Mouse (Mus musculus): ENCODE data around the gene Crnn.

Crnn gene

DNA sequence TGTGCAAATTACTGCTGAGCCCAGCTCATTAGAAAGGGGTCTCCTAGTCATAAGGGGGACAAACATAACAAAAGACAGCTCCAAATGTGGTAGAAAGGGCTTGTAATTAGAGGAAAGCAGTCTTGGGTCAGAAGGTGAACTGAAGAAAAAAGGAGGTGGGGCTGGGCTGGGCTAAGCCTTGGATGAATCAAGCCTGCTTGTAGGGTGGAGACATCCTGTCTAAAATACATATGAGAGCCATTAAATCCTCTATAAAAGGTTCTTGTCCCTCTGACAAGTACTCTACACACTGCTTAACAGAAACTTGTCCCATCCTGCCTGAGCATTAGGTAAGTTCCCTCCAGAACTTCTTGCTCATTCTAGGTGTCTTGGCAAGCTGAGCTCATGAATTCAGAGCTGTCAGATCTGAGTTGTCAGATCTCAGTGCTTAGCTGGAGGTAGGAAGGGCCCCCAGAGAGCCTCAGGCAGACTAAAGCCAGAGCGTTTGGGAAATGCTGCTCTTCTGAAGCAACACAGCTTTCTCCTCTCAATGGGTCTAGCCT lies at the start of gene Crnn:
Crnn (plus strand) TSS at position 278 of the 542 bp plus-strand sequence.
- no peak for DNase-seq (ENCODE audit: low spot score in 2 of 2)

DNA sequence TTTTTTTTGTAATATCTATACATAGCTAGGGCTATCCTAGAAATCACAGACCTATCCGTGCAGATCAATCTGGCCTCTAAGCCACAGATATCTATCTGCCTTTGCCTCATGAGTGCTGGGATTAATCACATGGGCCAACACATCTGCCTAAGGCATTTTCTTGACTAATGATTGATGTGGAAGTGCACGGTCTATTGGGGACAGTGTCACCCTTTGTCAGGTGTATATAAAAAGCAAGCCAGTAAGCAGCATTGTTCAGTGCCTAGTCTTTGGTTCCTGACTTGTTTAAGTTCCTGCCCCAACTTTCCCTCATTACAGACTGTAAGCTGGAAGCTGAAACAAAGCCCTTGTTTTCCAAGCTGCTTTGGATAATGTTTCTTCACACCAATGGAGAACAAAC lies 48.1 kb upstream of the Crnn start:
- no peak for DNase-seq (ENCODE audit: low spot score in 2 of 2)

DNA sequence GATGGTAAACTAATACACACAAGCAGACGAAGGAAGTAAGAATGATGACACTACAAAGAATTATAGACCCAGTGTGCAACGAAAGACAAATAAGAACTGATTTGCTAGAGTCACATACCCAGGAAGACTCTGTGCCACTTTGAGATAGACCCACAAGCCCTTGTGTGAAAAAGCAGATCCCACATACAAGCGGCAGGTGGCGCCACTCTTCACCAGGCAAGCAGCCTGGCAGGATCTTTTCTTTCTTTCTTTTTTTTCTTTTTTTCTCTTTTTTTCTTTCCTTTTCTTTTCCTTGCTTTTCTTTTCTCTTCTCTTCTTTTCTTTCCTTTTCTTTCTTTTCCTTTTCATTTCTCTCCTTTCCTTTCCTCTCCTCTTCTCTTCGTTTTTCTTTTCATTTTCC lies 32.9 kb upstream of the Crnn start:
- no peak for DNase-seq (ENCODE audit: low spot score in 2 of 2)

DNA sequence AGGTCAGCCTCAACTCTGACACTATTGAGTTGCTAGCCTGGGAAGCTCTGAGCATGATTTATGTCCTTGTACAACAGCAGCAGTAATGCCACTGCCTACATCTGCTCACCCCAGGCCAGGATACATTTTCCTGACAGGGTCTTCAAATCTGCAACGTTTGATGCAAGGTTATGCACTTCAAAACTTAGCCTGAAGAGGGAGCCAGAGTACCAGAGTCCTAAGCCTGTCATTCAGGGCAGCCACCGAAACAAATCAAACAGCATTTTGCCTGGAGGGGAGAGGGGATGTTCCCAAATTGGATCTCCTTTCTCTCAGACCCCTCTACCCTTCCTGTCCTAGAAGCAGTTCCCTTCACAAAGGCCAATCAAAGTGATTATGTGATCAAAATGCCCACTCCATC lies 30.1 kb upstream of the Crnn start:
- DNase-seq (ENCODE audit: low spot score in 2 of 2): peak; percentile 26 to 43

DNA sequence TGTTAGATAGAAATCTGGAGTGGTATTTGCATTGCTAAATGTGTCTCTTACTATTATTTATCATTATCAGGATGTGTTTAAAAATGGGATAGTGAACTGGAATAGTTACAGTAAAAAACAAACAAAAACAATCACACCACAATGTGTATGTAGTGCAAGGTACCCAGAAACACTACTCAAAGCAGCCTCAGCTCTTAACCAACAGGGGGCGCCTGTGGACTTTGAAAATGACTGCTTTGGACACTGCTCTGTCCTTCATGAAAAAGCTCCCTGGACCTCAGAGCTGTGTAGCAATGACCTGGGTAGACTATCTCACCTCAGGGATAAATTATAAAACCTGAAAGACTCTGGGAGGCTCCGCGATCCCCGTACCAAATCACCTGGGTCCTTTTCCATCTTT lies 25.5 kb upstream of the Crnn start:
- DNase-seq (ENCODE audit: low spot score in 2 of 2): no peak

DNA sequence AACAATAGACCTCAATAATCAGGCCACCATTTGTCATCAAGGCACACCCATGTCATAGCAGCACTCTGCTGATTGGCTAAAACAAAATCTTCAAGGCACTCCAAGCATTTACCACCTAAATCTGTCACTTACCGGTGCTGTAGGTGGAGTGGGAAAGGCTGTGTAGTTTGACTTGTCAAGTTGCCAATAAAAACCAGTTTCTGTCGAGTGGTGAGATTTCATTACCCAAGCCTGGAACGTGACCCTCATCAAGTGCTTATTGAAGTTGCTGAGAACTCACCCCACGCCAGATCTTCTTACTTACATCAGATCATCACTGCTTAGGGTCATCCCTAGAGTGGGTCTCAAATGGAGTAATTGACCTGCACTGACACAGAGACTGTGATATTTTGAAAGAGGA lies 16.5 kb upstream of the Crnn start:
- no peak for DNase-seq (ENCODE audit: low spot score in 2 of 2)

DNA sequence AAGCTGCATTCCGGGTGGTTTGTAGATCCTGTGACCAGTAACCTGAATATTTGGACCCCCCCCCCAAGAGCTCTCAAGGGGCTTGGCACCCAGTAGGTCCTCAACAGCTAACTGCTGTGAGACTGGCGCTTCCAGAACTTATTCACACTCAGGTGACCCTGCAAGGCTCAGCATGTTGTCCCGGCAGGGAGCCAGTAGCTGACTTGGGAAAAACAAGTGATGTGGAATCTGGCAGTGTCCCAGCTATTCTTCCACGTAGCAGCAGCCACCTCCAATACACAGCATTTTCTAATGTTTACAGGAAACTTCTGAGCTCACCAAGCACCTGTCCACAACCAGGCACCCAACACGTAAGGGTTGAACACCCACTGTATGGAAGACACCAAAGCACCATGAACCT lies 15.5 kb upstream of the Crnn start:
- peak in 1 of 2 experiments; percentile 22 for DNase-seq (ENCODE audit: low spot score in 2 of 2)

DNA sequence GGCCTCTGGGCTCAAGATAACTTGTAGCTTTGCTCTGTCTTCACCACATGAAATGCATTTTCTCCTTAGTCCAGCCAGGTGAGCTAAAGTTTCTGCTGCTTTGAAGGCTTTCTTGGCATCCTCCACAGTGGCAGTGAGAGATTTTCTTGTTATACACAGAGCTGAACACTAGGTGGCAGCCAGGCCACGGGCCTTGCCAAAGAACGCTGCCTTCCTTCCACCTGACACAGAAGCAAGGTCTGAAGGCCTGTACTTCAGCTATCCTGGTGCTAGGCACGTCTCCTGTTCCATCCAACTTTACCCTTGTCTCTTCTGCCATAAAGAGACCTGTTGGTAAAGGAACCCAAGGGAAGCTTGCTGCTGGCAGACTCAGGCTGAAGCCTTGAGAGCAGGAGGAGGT lies 14.1 kb upstream of the Crnn start:
- DNase-seq (ENCODE audit: low spot score in 2 of 2): peak; percentile 56 to 72

DNA sequence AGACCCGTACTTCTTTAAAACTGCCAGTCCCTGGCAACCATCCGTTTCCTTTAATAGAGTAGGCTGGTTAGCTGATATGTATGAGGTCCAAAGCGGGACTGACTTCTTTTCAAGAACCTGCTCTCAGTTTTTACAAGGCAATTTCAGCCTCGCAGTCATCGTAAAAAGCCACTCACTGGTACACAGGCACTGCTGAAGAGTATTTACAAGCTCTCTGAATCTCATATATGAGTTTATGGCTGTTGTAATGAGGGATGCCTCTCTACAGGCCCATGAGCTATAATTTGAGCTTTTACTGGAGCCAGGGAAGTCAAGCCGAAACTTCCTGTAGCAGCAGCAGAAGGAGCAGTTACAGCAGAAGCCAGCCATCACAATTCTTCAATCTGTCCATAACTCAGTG lies 17.9 kb downstream of the Crnn start:
- no peak for DNase-seq (ENCODE audit: low spot score in 2 of 2)

DNA sequence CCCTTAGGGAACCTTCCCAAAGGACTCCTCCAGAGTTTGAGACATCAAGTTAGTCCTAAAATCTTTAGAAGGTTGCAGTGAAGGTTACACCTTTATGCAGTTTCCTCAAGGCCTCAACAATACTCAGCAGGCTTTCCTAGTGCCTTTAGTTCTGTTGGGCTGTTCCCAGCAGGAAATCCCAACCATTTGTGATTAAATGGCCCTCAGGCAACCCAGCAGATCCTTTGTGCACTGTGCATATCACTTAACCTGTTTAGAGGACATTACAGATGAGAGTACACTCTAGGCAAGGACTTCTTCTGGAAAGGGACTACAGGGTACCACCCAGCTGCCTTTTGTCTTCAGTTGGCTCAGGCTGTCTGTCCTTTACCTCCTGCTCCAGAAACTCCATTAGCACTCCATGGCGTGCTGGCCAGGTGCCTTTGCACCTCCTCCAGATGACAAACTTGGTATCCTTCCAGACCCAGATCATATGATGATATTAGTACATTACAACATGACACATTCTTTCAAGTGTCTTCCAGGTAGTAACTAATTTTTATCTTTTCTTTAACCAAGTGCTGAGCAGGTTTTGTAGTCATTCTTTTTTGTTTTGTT lies 18.5 kb downstream of the Crnn start:
- DNase-seq (ENCODE audit: low spot score in 2 of 2): no peak

DNA sequence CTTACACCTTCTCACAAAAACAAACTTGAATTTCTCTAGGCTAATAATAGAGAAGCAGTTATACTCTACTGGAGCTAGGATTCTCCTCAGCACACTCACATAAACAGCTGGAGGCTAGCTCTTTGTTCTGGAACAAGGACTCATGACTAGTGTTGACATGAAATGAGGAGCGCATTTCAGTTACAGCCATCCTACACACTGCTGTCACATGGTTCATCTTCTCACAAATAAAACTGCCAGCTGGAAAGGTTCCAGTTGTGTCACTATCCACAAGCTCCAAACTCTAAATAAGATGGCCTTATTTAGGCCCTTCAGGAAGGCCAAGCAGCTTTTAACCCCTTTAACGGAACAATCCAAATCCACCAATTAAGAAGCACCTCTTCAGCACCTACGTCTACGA lies 36.3 kb downstream of the Crnn start:
- no peak for DNase-seq (ENCODE audit: low spot score in 2 of 2)

DNA sequence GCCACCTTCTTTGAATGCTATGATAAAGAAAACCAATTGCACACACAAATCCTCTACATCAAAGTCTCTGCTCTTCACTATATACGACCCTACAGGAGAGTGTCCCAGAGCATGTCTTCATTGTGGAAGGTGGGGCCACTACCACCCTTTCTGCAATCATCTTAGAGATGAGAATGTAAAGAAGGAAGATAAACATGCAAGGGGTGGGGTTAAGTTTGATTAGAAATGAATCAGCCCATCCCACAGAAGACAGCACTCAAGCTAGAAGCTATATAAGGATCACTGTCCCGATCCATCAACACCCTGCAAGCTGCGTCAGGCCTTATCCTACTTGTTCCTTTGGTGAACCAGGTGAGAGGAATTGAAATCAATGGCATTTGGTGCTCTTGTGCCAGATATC lies 52.4 kb downstream of the Crnn start, which contains the start of gene Flg2:
Flg2 (plus strand) TSS at position 301 of the 400 bp plus-strand sequence.
- no peak for DNase-seq (ENCODE audit: low spot score in 2 of 2)

Measured in right cerebral cortex, postnatal 10 days (tissue).